Comparison of ENCODE assay signal across 15 mouse cellular contexts in genomic region chr12:89558921-89559320, GRCm38 (mm10).
"Had no signal": no experiment of that assay in that cellular context is flagged by ENCODE, and none has a peak within 500 bp of the region (broad histone marks: within the 10 kb centered on the region; RNA-seq: fewer than 3 reads in every experiment).

No protein-coding gene starts in this region.

- ATAC-seq: hindbrain, postnatal 0 days; intestine, embryonic 16.5 days had no signal

- DNase-seq: gastrocnemius, adult 2 months; gastrocnemius, postnatal 10 days; gastrocnemius, postnatal 25 days; heart, adult 18-20 months; heart, postnatal 10 days; heart, postnatal 4 days; kidney, adult 18-20 months; kidney, adult 8-10 months; kidney, postnatal 10 days; kidney, postnatal 25 days; kidney, postnatal 4 days; liver; liver, embryonic 13.5 days had no signal
